Mouse (Mus musculus) C2C12 (cell line): ENCODE results near the gene Ptov1.

Experiments used
- CEBPB ChIP-seq: IDR thresholded peaks from one replicate; pipeline ENCODE4 v1.6.1; 2011; ENCODE audit warnings: low read depth, mild to moderate bottlenecking, control low read depth, moderate library complexity
- CTCF ChIP-seq: IDR thresholded peaks from one replicate; pipeline ENCODE4 v1.5.1; 2011; ENCODE audit not compliant: control insufficient read depth, insufficient read depth, insufficient read length
- MAX ChIP-seq: IDR thresholded peaks from one replicate; pipeline ENCODE4 v1.6.1; 2011; ENCODE audit warnings: mild to moderate bottlenecking, control low read depth
- MYOD1 ChIP-seq: IDR thresholded peaks from one replicate; pipeline ENCODE4 v1.6.1; 2011; ENCODE audit warnings: low read depth; ENCODE audit not compliant: control insufficient read depth, insufficient read length
- USF1 ChIP-seq: IDR thresholded peaks from one replicate; pipeline ENCODE4 v1.6.1; 2011; ENCODE audit warnings: low read depth, mild to moderate bottlenecking, control low read depth, moderate library complexity

DNA sequence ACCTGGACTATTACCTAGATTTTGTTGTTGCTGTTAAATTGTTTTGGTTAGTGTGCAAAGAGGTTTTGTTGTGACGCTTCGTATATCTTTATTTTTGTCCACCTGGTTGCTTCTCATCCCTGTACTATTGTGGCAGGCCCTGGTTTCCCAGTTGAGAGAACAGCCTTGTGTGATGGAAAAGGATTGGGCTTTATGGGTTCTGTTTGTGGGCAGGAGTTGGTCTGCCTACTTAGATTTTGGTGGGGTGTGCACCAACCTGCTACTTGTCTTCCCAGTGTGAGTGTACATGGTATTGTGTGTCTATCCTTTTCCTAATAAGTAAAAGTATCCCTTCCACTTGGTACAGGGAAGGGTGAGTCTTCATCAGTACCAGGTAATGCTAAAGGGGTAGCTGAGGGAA lies 50.2 kb downstream of the Ptov1 start:
- TF ChIP-seq CTCF, result no peak
- no peak for TF ChIP-seq MAX
- no peak for TF ChIP-seq MYOD1
- no peak for TF ChIP-seq CEBPB
- no peak for TF ChIP-seq USF1
